Mouse (Mus musculus): ENCODE measurements around the gene Klc1.

DNA sequence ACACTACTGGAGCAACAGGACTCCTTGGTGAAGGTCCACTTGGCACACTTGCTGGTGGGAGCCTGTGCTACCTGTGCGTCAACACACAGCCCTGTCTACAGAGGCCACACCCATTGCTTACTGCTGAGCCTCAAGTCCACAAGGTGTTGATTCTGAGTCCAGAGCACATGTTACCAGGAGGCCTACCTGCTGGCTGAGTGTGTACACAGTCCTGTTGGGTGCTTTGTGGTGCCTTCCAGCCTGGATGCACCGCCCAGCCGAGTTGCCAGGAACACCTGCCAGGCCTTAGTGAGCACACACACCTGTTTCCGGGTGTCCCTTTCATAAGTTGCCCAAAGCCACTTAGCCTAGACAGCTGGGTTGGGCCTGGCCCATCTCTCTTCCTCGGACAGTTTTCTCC, 44.9 kb downstream of the Klc1 start:
- TF ChIP-seq TAL1 (IDR thresholded peaks at IDR 0.05; ENCODE audit: low read length) (no peak), GATA1 (IDR thresholded peaks at IDR 0.05; ENCODE audit: low read length) (no peak)
